Mouse (Mus musculus) kidney, adult 2 months (tissue): ENCODE results near the gene Sec14l2.

Experiments
- CTCF ChIP-seq: fragments of 200-500 bp; conservative IDR thresholded peaks from 2 replicates; pipeline ENCODE4 v1.5.1; 2011; ENCODE audit warnings: low read depth, mild to moderate bottlenecking, control low read depth, low read length, moderate library complexity, mixed read lengths; ENCODE audit not compliant: insufficient read depth, insufficient read length
- POLR2A ChIP-seq: fragments of 200-500 bp; IDR thresholded peaks from one replicate; pipeline ENCODE4 v1.6.1; 2011; ENCODE audit warnings: low read depth, low read length, control low read depth

DNA sequence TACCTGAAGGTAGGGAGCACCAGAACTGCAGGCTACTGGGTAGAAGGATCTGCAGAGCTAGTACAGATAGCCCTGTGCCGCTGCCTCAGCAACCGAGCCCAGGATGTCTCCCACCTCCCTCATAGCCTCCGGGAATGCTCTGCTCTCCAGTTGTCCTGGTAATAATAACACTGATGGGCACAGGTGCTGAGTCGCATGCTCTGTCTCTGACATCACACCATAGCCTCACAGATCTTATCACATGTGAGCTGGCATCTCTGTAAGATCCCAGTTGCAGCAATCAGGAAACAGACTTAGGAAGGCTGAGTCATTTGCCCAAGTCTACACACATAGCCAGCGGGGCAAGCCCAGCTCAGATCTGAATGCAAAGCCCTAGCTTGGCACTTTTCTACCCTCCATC, 21.4 kb downstream of the Sec14l2 start:
- no peak for TF ChIP-seq CTCF
- TF ChIP-seq POLR2A = no peak
